Mouse (Mus musculus): ENCODE measurements around the gene Ahnak. TPM values are rescaled to one million over a fixed set of nuclear protein-coding genes. Genes with fewer than 3 reads are reported as not detected.
A peak's percentile ranks its signal among the peaks of the same experiment; 100 is the strongest.

Ahnak gene
- polyA plus RNA-seq, 1 experiment from 2014 or later, result 14.0 TPM

GRCm38 (mm10) chr19:9058331-9058884 lies 69.3 kb downstream of the Ahnak start:
- Histone ChIP-seq H3K36me3 (ENCODE audit: insufficient read depth, low read length) (no peaks in the 10 kb centered on the region), H3K4me2 (replicated peaks; ENCODE audit: low read depth, low read length) (no peak overlapping the region), H3K27ac (ENCODE audit: low read length) (no peak overlapping the region), H3K9me3 (ENCODE audit: low read length) (no peaks in the 10 kb centered on the region), H3K4me3 (ENCODE audit: low read length) (no peak overlapping the region), H3K4me1 (ENCODE audit: insufficient read depth, low read length) (no peaks in the 10 kb centered on the region), H3K27me3 (ENCODE audit: insufficient read depth, low read length) (no peaks in the 10 kb centered on the region), H3K9ac (replicated peaks; ENCODE audit: low read length) (no peak overlapping the region)
- no peak for ATAC-seq (ENCODE audit: low FRiP score, low TSS enrichment)
- WGBS, result 66% methylated on average over 1 of the region's 1 CpGs

GRCm38 (mm10) chr19:9058944-9059343 lies 69.9 kb downstream of the Ahnak start:
- Histone ChIP-seq H3K4me3 (ENCODE audit: low read length) (no peak overlapping the region), H3K27me3 (ENCODE audit: insufficient read depth, low read length) (no peaks in the 10 kb centered on the region), H3K36me3 (ENCODE audit: insufficient read depth, low read length) (no peaks in the 10 kb centered on the region), H3K9me3 (ENCODE audit: low read length) (no peaks in the 10 kb centered on the region), H3K4me1 (ENCODE audit: insufficient read depth, low read length) (no peaks in the 10 kb centered on the region), H3K27ac (ENCODE audit: low read length) (no peak overlapping the region), H3K9ac (replicated peaks; ENCODE audit: low read length) (no peak overlapping the region), H3K4me2 (replicated peaks; ENCODE audit: low read depth, low read length) (no peak overlapping the region)
- ATAC-seq (ENCODE audit: low FRiP score, low TSS enrichment), result no peak
- 77% methylated on average over 4 of the region's 4 CpGs for WGBS

- WGBS, result 75% methylated on average over 7 of the region's 7 CpGs
- H3K27ac ChIP-seq (ENCODE audit: low read length), result no peak overlapping the region
These were observed 70.3 kb downstream of the Ahnak start for GRCm38 (mm10) chr19:9059391-9059790.

GRCm38 (mm10) chr19:9060103-9060502 lies 71.0 kb downstream of the Ahnak start:
- Histone ChIP-seq H3K4me3 (ENCODE audit: low read length) (no peak overlapping the region), H3K27me3 (ENCODE audit: insufficient read depth, low read length) (no peaks in the 10 kb centered on the region), H3K36me3 (ENCODE audit: insufficient read depth, low read length) (no peaks in the 10 kb centered on the region), H3K27ac (ENCODE audit: low read length) (no peak overlapping the region), H3K4me2 (replicated peaks; ENCODE audit: low read depth, low read length) (no peak overlapping the region), H3K9me3 (ENCODE audit: low read length) (no peaks in the 10 kb centered on the region), H3K9ac (replicated peaks; ENCODE audit: low read length) (no peak overlapping the region), H3K4me1 (ENCODE audit: insufficient read depth, low read length) (no peaks in the 10 kb centered on the region)
- 63% methylated on average over 4 of the region's 4 CpGs for WGBS
- no peak for ATAC-seq (ENCODE audit: low FRiP score, low TSS enrichment)

More at GRCm38 (mm10) chr19:9059391-9059790, 70.3 kb downstream of the Ahnak start:
- H3K36me3 ChIP-seq (ENCODE audit: insufficient read depth, low read length), result no peaks in the 10 kb centered on the region
- H3K4me1 ChIP-seq (ENCODE audit: insufficient read depth, low read length), result no peaks in the 10 kb centered on the region
- no peak overlapping the region for H3K4me3 ChIP-seq (ENCODE audit: low read length)
- H3K27me3 ChIP-seq (ENCODE audit: insufficient read depth, low read length), result no peaks in the 10 kb centered on the region
- no peak for ATAC-seq (ENCODE audit: low FRiP score, low TSS enrichment)
- no peaks in the 10 kb centered on the region for H3K9me3 ChIP-seq (ENCODE audit: low read length)
- no peak overlapping the region for H3K4me2 ChIP-seq (replicated peaks; ENCODE audit: low read depth, low read length)
- H3K9ac ChIP-seq (replicated peaks; ENCODE audit: low read length), result no peak overlapping the region

GRCm38 (mm10) chr19:9061221-9061893 lies 72.3 kb downstream of the Ahnak start:
- H3K27ac ChIP-seq (ENCODE audit: low read length), result no peak overlapping the region
- H3K9ac ChIP-seq (replicated peaks; ENCODE audit: low read length), result no peak overlapping the region
- WGBS, result 94% methylated on average over 8 of the region's 8 CpGs
- no peak for ATAC-seq (ENCODE audit: low FRiP score, low TSS enrichment)
- no peak overlapping the region for H3K4me2 ChIP-seq (replicated peaks; ENCODE audit: low read depth, low read length)
- no peaks in the 10 kb centered on the region for H3K36me3 ChIP-seq (ENCODE audit: insufficient read depth, low read length)
- H3K4me1 ChIP-seq (ENCODE audit: insufficient read depth, low read length), result peaks cover 9% of the 10 kb centered on the region
- H3K4me3 ChIP-seq (ENCODE audit: low read length), result no peak overlapping the region
- no peaks in the 10 kb centered on the region for H3K9me3 ChIP-seq (ENCODE audit: low read length)
- no peaks in the 10 kb centered on the region for H3K27me3 ChIP-seq (ENCODE audit: insufficient read depth, low read length)

GRCm38 (mm10) chr19:9062822-9063221 lies 73.7 kb downstream of the Ahnak start:
- WGBS, result 92% methylated on average over 2 of the region's 2 CpGs
- no peak for ATAC-seq (ENCODE audit: low FRiP score, low TSS enrichment)
- H3K9me3 ChIP-seq (ENCODE audit: low read length), result no peaks in the 10 kb centered on the region
- no peaks in the 10 kb centered on the region for H3K36me3 ChIP-seq (ENCODE audit: insufficient read depth, low read length)
- H3K9ac ChIP-seq (replicated peaks; ENCODE audit: low read length), result no peak overlapping the region
- no peak overlapping the region for H3K4me2 ChIP-seq (replicated peaks; ENCODE audit: low read depth, low read length)
- no peak overlapping the region for H3K27ac ChIP-seq (ENCODE audit: low read length)
- no peaks in the 10 kb centered on the region for H3K27me3 ChIP-seq (ENCODE audit: insufficient read depth, low read length)
- H3K4me1 ChIP-seq (ENCODE audit: insufficient read depth, low read length), result peaks cover 14% of the 10 kb centered on the region
- H3K4me3 ChIP-seq (ENCODE audit: low read length), result no peak overlapping the region

- H3K4me2 ChIP-seq (replicated peaks; ENCODE audit: low read depth, low read length), result no peak overlapping the region
- H3K4me1 ChIP-seq (ENCODE audit: insufficient read depth, low read length), result peaks cover 14% of the 10 kb centered on the region
- no peak overlapping the region for H3K27ac ChIP-seq (ENCODE audit: low read length)
- 93% methylated on average over 3 of the region's 3 CpGs for WGBS
- no peak overlapping the region for H3K9ac ChIP-seq (replicated peaks; ENCODE audit: low read length)
- no peak overlapping the region for H3K4me3 ChIP-seq (ENCODE audit: low read length)
- no peaks in the 10 kb centered on the region for H3K9me3 ChIP-seq (ENCODE audit: low read length)
- ATAC-seq (ENCODE audit: low FRiP score, low TSS enrichment), result no peak
- no peaks in the 10 kb centered on the region for H3K27me3 ChIP-seq (ENCODE audit: insufficient read depth, low read length)
- H3K36me3 ChIP-seq (ENCODE audit: insufficient read depth, low read length), result no peaks in the 10 kb centered on the region
These were observed 74.7 kb downstream of the Ahnak start for GRCm38 (mm10) chr19:9063831-9064230.

GRCm38 (mm10) chr19:9065621-9066561 lies 76.8 kb downstream of the Ahnak start:
- 42% methylated on average over 9 of the region's 9 CpGs for WGBS
- Histone ChIP-seq H3K4me3 (ENCODE audit: low read length) (no peak overlapping the region), H3K9me3 (ENCODE audit: low read length) (no peaks in the 10 kb centered on the region), H3K27me3 (ENCODE audit: insufficient read depth, low read length) (no peaks in the 10 kb centered on the region), H3K4me1 (ENCODE audit: insufficient read depth, low read length) (peaks cover 28% of the 10 kb centered on the region), H3K27ac (ENCODE audit: low read length) (peak overlapping the region; percentile 50; the same call in 1 of the 2 replicates), H3K9ac (replicated peaks; ENCODE audit: low read length) (no peak overlapping the region), H3K4me2 (replicated peaks; ENCODE audit: low read depth, low read length) (no peak overlapping the region), H3K36me3 (ENCODE audit: insufficient read depth, low read length) (no peaks in the 10 kb centered on the region)
- peak; percentile 66 for ATAC-seq (ENCODE audit: low FRiP score, low TSS enrichment)

- Histone ChIP-seq H3K4me1 (ENCODE audit: insufficient read depth, low read length) (peaks cover 39% of the 10 kb centered on the region), H3K4me3 (ENCODE audit: low read length) (no peak overlapping the region), H3K36me3 (ENCODE audit: insufficient read depth, low read length) (no peaks in the 10 kb centered on the region), H3K9ac (replicated peaks; ENCODE audit: low read length) (no peak overlapping the region), H3K9me3 (ENCODE audit: low read length) (no peaks in the 10 kb centered on the region), H3K27me3 (ENCODE audit: insufficient read depth, low read length) (no peaks in the 10 kb centered on the region), H3K4me2 (replicated peaks; ENCODE audit: low read depth, low read length) (no peak overlapping the region), H3K27ac (ENCODE audit: low read length) (no peak overlapping the region)
- 89% methylated on average over 5 of the region's 5 CpGs for WGBS
- ATAC-seq (ENCODE audit: low FRiP score, low TSS enrichment), result no peak
These were observed 78.2 kb downstream of the Ahnak start for GRCm38 (mm10) chr19:9067292-9067691.
